Mouse (Mus musculus): Measurements from ENCODE around the gene Pik3cg. TPM values are rescaled to one million over a fixed set of nuclear protein-coding genes. Genes with fewer than 3 reads are reported as not detected.

Gene Pik3cg
- polyA plus RNA-seq, 1 experiment from 2014 or later, result 1.6 TPM

DNA sequence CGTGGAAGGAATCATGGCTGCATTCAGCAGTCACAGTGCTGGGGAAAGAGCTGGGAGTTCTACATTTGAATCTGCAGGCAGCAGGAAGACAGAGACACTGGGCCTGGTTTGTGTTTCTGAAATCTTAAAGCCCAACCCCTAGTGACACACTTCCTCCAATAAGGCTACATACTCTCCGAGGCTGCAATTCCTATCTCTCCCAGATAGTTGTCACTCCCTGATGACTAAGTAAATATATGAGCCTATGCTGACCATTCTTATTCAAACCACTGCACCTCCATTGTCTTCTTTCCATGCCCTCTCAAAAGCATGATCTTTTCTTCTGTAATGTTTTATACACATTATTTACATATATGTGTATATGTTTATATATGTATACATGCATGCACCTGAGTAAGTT lies 70.9 kb downstream of the Pik3cg start:
- 76% methylated on average over 2 of the region's 2 CpGs for WGBS
- H3K27ac ChIP-seq, result no peak overlapping the region
- no peaks in the 10 kb centered on the region for H3K9me3 ChIP-seq
- H3K4me2 ChIP-seq, result no peak overlapping the region
- no peaks in the 10 kb centered on the region for H3K27me3 ChIP-seq (replicated peaks)
- no peaks in the 10 kb centered on the region for H3K36me3 ChIP-seq (replicated peaks)
- no peak overlapping the region for H3K9ac ChIP-seq
- H3K4me3 ChIP-seq, result no peak overlapping the region
- peaks cover 12% of the 10 kb centered on the region for H3K4me1 ChIP-seq
- no peak for ATAC-seq (replicated peaks)

- Histone ChIP-seq H3K4me3 (no peak overlapping the region), H3K4me2 (no peak overlapping the region; the same call in 1 of the 2 replicates)
- WGBS, result 28% methylated on average over 14 of the region's 14 CpGs
Observed at GRCm38 (mm10) chr12:32127599-32128507, 80.6 kb downstream of the Pik3cg start.

GRCm38 (mm10) chr12:32127158-32127557 lies 81.3 kb downstream of the Pik3cg start:
- H3K9me3 ChIP-seq, result no peaks in the 10 kb centered on the region
- H3K4me3 ChIP-seq, result no peak overlapping the region
- 0 out of 2 replicates have a peak, but pooled peaks have one; percentile 4 for ATAC-seq (replicated peaks)
- WGBS, result 75% methylated on average over 2 of the region's 2 CpGs
- H3K9ac ChIP-seq, result no peak overlapping the region
- H3K27me3 ChIP-seq (replicated peaks), result no peaks in the 10 kb centered on the region
- H3K27ac ChIP-seq, result no peak overlapping the region
- H3K36me3 ChIP-seq (replicated peaks), result no peaks in the 10 kb centered on the region
- H3K4me1 ChIP-seq, result peaks cover 3% of the 10 kb centered on the region
- no peak overlapping the region for H3K4me2 ChIP-seq

More at GRCm38 (mm10) chr12:32127599-32128507, 80.6 kb downstream of the Pik3cg start:
- Histone ChIP-seq H3K27ac (no peak overlapping the region), H3K9me3 (no peaks in the 10 kb centered on the region), H3K4me1 (peaks cover 10% of the 10 kb centered on the region), H3K27me3 (replicated peaks) (no peaks in the 10 kb centered on the region), H3K36me3 (replicated peaks) (no peaks in the 10 kb centered on the region), H3K9ac (no peak overlapping the region)
- peak; percentile 44; the same call in 1 of the 2 replicates for ATAC-seq (replicated peaks)

- Histone ChIP-seq H3K27me3 (replicated peaks) (no peaks in the 10 kb centered on the region), H3K36me3 (replicated peaks) (no peaks in the 10 kb centered on the region), H3K4me1 (no peaks in the 10 kb centered on the region), H3K4me2 (no peak overlapping the region), H3K4me3 (no peak overlapping the region), H3K27ac (no peak overlapping the region), H3K9ac (no peak overlapping the region), H3K9me3 (no peaks in the 10 kb centered on the region)
- ATAC-seq (replicated peaks), result no peak
- 94% methylated on average over 2 of the region's 2 CpGs for WGBS
Observed at GRCm38 (mm10) chr12:32124456-32124855, 84.0 kb downstream of the Pik3cg start.

DNA sequence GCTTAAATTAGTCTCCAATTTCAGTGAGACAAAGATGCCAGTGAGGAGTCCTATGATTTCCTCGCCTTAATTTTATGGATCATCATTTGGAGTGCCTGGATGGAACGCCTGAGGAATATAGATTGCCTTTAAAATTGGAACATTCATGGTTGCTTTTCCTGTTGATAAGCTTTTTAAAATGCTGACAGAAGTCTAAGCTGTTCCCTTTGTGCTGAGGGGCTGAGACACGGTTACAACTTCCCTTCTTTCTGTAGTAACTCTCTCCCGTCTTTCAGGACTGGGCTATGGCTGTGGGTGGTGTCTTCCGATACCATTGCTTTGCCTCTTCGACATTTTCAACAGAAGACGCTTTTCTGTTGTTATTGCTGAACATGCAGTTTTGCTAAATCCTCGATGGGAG lies 84.4 kb downstream of the Pik3cg start:
- Histone ChIP-seq H3K4me3 (no peak overlapping the region), H3K4me2 (no peak overlapping the region), H3K4me1 (no peaks in the 10 kb centered on the region), H3K27me3 (replicated peaks) (no peaks in the 10 kb centered on the region), H3K36me3 (replicated peaks) (no peaks in the 10 kb centered on the region), H3K9me3 (no peaks in the 10 kb centered on the region), H3K9ac (no peak overlapping the region), H3K27ac (no peak overlapping the region)
- no peak for ATAC-seq (replicated peaks)
- whole genome bisulfite sequencing, result 76% methylated on average over 8 of the region's 8 CpGs

DNA sequence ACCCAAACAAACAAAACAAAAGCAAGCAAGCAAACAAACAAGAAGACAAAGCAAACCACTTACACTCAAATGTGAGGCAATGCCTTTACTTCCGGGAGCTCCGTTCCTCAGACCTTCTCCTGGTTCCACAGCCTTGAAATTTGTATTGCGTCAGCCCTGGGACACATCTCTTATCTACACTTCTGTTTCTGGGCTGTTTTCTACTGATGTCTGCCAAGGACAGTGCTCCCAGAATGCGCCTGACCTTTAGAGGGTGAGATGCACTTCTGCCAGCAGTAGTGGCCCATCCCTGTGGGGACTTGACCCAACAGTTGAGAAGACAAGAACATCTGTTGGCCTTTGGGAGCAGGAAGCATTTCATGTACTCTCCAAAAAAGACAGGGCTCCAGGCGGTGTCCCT lies 84.9 kb downstream of the Pik3cg start:
- Histone ChIP-seq H3K4me3 (no peak overlapping the region), H3K9ac (no peak overlapping the region), H3K27me3 (replicated peaks) (no peaks in the 10 kb centered on the region), H3K9me3 (no peaks in the 10 kb centered on the region), H3K36me3 (replicated peaks) (no peaks in the 10 kb centered on the region), H3K4me1 (no peaks in the 10 kb centered on the region), H3K4me2 (no peak overlapping the region), H3K27ac (no peak overlapping the region)
- no peak for ATAC-seq (replicated peaks)
- 85% methylated on average over 5 of the region's 5 CpGs for WGBS

Other genes starting within 250 kb of the Pik3cg start
- 146 and 148 TPM in 2 replicates for gene Prkar2b, start 147.4 kb downstream of the Pik3cg start, polyA plus RNA-seq (2015; fragmentation: Nextera tagmentation; extraction: Ambion mirVana)
- gene Ccdc71l, start 170.0 kb upstream of the Pik3cg start, polyA plus RNA-seq (2015; fragmentation: Nextera tagmentation; extraction: Ambion mirVana), result 5.0 TPM in 2 replicates